Mouse (Mus musculus) embryo, embryonic 9.5 days (tissue): ENCODE measurements around the gene Gm3015.
"Not testable (repeated sequence)": the region's sequence is repeated elsewhere in the genome, so short reads cannot be mapped to it uniquely, and the experiment has no call there.

ENCODE experiments used
- DNase-seq: peaks from one replicate; pipeline ENCODE4 v3.0.0-alpha.2; 2017; ENCODE audit errors: extremely low spot score

The Gm3015 gene

GRCm38 (mm10) chr14:42768721-42769120 lies at the start of gene Gm3015:
Gm3015 (minus strand) TSS chr14:42768821.
- not testable (repeated sequence) for DNase-seq

GRCm38 (mm10) chr14:42797887-42798286 lies 29.3 kb upstream of the Gm3015 start, which contains the start of gene Gm10377:
Gm10377 (minus strand) TSS chr14:42797987.
- DNase-seq = not testable (repeated sequence)
